Mouse (Mus musculus) left cerebral cortex, adult 8-10 months (tissue): Measurements from ENCODE around the gene Lpcat3. TPM values are rescaled to one million over a fixed set of nuclear protein-coding genes. Genes with fewer than 3 reads are reported as not detected.

ENCODE experiments used
- DNase-seq, 2 experiments: peaks; one replicate each; pipeline ENCODE4 v3.0.0; 2022; ENCODE audit warnings: low spot score in 2 of 2
- total RNA-seq, 4 experiments: library from RNA; stranded (reverse); gene quantifications; 2 replicates each; pipeline ENCODE4 v1.2.4; 2022

Lpcat3 gene
- total RNA-seq, 4 experiments from 2014 or later, result 22.6 to 34.6 (median 26.1) TPM

GRCm38 (mm10) chr6:124703789-124704188 is 41.0 kb downstream of the Lpcat3 start:
- DNase-seq, result no peak

GRCm38 (mm10) chr6:124704417-124704816 is 41.6 kb downstream of the Lpcat3 start:
- DNase-seq, result no peak

DNA sequence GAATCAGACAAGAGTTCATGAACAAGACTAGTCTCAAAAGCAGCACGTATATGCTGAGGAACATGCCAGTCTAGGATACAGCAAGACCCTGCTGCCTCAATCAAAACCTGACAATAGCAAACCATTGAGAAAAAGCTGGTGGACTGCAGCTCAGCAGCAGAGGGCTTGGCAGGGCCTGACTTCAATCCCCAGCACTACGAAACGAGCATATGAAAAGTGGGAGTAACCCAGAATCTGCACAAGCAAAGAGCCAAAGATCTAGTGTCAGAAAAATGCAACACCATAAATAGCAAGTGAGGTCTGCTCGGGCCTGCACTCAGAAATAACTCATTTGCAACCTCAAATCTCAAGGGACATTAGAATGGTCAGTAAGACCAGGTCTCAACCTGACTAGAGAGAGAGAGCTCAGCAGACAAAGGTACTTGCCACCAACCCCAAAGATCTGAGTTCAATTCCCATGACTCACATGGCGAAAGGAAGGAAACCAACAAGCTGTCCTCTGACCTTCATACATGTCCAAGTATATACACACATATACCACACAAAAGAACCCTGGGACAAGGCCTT is 43.3 kb downstream of the Lpcat3 start:
- DNase-seq, result no peak

- no peak for DNase-seq
Measured at GRCm38 (mm10) chr6:124708289-124708889, 45.6 kb downstream of the Lpcat3 start.

DNA sequence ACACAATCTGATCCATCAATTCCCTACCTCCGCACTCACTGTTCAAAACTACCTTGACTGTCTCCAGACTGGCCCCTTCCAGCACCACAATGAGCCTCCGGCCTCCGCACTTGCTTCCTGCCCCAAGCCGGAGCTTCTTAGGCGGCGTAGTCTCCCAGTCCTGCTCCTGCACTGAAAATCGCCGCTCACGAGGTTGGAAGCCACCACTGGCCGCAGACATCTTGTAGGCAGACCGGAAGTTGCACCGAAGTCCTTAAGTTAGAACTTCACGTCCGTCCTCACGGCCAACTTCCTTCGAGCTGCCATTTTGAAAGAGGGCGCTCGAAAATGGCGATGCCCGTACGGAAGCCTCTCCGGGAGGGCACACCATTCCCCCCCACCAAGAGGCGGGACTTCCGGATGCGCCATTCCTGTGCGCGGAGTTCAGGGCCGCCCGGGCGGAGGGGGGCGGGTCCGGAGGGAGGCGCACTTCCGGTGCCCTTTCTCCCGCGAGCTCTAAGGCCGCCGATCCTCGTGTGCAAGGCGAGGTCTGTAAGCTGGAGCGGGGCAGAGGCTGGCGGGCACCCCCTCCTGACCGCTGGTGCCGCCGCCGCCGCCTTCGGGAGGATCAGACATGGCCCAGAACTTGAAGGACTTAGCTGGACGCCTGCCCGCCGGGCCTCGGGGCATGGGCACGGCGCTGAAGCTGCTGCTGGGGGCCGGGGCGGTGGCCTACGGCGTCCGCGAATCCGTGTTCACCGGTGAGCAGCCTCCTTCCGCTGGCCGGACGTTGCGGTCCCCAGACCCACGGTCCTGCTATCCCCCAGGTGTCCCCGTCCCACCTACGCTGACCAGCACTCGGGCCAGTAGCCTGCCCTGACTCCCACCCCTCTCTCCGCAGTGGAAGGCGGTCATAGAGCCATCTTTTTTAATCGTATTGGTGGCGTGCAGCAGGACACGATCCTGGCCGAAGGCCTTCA is 49.3 kb downstream of the Lpcat3 start, which contains the start of the genes Emg1 and Phb2:
Gene Emg1, minus strand, starts transcription at position 355 of the 959 bp plus-strand sequence.
Gene Phb2, plus strand, starts transcription at position 513 of the 959 bp plus-strand sequence.
- DNase-seq, result peak; percentile 93 to 97

DNA sequence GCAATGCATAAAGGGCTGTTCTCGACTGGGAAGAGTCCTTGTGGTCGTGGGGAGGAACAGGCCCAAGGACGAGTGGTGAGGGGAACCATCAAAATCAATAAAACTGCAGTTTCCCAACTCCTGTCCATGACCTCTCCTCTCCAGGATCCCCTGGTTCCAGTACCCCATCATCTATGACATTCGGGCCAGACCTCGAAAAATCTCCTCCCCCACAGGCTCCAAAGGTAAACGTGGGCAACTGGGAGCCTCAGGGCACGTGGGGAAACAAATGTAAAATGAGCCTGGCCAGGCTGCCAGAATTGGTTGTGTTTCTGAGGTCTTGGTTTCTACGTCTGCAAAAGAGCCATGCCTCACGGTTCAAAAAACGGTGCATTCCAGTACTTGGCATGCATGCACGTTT is 50.1 kb downstream of the Lpcat3 start:
- DNase-seq, result no peak

DNA sequence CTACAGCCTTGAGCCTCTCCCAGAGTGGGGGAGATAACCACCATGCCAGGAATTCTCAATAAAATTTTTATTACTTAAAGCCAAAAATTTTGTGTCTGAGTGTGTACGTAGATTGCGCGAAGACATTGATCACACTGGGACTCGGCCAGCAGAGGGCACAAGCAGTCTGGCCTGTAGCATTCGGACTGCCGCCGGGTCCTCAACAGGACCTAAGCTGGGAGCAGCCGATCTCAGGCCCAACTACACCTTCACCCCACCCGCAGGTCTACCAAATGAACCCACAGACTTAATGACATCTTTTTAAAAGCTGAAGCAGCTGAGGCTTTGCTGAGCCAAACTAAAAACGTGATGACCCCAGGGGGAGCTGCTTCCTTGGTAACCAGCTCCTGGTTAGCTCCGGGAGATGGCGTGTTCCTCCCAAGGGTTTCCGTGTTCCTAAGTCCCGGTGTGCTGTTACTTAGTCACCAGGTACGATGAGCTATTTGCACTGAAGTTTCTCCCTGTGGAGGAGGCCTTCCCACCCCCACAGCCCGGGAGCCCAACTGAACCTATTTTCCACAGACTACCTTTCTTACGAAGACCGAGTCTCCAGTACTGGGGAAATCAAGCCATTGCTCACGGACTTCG is 54.1 kb downstream of the Lpcat3 start:
- no peak for DNase-seq

DNA sequence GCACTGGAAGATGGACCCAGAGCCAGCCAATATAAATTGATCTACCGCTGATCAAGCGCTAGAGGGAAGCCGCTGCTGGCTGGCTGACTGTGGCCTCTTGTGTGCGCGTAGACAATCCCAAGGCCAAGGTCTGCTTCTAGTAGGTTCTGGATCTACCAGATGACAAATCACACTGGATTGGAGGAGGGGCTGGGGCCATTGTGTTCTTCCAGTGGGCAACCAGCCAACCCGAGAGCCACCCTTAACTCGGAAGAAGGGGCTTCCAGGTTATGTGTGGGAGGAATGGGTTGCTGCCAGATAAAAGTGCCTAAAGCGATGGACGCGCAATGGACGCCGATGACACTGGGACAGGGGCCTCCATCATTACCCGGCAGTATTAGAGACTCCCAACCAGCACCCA is 55.1 kb downstream of the Lpcat3 start:
- no peak for DNase-seq

DNA sequence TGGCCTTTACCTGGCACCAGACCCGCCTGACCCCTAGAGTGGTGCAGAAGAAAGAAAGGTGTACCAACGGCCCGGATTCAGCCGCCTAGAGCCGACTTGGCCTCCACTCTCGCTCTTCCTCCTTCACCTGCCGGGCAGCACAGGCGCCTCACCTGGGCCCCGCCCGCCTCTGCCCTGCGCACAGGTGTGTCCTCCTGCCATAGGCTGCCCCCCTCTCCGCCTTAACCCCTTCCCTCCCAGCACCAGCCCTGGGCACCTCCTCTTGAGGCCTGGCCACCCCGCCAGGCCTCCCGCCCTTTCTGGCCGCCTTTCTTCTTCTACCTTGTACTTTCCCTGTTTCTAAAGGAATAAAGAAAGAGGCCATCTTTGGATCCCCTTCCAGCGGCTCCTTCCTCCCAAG is 55.9 kb downstream of the Lpcat3 start:
- DNase-seq, result no peak

DNA sequence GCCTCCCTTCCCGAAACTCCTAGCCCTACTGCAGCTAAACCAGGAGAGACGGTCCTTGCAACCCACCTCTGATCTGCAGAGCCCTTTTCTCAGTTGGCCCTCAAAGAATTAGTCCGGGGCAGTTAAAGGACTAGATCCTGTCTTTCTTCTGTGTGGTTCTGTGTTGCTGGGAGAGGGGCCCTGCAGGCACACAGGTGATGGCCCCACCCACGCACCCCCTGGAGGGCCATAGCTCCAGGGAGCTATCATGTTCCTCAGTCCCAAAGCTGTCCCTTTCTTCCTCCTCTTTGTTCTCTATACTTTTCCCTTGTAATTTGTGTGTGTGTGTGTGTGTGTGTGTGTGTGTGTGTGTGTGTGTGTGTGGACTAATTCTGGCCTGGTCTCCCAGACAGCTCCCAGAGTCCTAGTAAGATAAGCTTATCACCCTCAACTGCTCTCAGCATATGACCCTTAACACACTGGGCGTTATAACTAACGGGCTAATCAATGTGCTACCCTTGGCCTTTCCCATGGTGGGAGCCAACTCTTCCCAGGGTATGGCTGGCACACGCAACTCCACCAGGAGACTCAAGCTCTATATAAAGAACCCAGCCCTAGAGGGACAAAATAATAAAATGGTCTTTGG is 56.6 kb downstream of the Lpcat3 start:
- no peak for DNase-seq

DNA sequence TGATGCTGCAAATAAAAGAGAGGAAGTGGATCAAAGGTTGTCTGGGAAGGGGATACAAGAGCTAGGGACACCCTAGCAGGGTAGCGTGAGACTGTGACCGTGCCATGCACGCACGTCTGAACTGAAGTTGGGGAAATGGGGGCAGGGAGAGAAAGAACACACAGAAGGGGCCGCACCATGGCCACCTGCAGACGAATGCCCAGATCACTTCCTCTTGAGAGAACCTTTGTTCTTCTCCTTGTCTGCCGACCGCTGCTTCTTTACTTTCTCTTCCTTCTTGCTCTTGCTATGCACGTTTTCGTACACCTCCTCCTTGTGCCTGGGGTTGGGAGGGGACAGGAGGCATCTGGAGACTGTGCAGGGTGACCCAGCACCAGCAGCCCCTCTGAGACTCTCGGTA is 58.1 kb downstream of the Lpcat3 start:
- no peak for DNase-seq

GRCm38 (mm10) chr6:124722876-124723473 is 60.1 kb downstream of the Lpcat3 start:
- DNase-seq, result no peak

DNA sequence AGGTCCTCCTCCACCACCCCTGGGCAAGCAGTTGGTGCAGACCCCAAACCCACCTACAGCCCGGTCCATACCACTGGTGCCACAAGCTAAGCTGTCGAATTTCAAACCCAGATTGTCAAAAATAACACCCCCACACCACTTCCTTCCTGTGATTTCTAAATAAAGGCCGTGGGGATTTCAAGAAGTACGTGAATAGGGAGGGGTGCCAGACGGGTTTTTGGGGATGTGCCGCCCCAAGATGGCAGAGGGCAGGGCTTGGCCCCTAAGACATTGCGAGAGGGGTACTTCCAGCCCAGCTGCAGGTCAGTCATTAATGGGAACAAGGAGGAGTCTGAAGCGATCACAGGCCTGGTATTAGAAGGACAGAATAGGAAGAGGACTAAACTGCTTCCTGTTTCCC is 60.7 kb downstream of the Lpcat3 start:
- DNase-seq, result no peak

- no peak for DNase-seq
Measured at GRCm38 (mm10) chr6:124724472-124724871, 61.6 kb downstream of the Lpcat3 start.

DNA sequence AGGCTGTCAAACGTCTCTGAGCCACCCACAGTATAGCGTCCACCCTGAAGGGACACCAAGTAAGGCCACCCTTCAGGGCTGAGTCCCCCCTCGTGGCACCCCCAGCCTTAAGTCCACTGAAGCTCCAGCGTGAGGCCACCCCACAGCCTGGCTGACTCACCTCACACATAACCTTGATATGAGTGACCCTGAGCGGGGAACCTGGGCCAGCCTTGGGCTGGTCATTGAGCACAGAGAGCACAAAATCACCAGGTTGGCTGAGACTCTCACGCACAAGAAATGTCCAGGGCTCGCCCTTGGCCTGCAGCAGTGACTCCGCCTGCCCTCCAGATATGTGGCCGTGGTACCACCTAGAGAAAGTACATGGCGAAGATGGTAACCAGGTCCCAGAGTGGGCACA is 65.8 kb downstream of the Lpcat3 start:
- DNase-seq, result no peak

DNA sequence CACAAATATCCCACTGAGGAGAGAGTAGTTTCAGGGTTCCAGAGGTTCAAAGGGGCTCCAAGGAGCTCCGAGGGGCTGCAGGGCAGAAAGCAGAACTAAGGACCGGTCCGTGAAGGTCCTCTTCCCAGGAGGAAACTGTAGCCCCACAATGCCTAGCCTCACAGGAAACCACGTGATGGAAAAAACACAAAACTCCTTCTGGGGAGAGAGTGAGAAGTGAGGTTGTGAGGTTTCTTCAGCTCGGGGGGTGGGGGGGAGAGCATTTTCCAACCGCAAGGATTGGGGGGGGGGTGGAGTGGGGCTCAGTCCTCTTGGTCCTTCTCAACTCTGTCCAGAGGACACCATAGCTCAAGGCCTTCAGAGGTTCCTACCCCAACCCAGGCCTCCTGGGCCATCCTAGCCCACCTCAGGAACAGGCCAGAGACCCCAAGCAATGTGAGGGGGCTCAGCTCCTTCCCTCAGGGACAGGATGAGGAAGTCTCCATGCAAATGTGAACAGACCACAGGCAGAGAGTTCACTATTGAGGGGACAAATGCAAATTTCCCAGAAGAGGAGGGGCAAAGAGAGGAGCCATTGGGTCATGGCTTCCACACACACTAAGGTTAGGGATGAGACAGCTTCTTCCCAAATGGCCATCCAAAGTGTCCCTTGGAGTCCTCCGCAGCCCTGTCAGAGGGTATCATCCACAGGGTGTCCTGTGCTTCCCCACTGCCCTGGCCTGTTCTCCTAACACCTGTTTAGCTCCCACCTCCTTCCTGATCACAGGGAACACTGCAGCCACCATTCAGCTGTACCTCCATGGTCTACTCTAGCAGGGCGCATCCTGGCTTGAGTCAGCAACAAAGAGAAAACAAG is 67.3 kb downstream of the Lpcat3 start:
- no peak for DNase-seq

- no peak for DNase-seq
Measured at GRCm38 (mm10) chr6:124731038-124731437, 68.2 kb downstream of the Lpcat3 start.

DNA sequence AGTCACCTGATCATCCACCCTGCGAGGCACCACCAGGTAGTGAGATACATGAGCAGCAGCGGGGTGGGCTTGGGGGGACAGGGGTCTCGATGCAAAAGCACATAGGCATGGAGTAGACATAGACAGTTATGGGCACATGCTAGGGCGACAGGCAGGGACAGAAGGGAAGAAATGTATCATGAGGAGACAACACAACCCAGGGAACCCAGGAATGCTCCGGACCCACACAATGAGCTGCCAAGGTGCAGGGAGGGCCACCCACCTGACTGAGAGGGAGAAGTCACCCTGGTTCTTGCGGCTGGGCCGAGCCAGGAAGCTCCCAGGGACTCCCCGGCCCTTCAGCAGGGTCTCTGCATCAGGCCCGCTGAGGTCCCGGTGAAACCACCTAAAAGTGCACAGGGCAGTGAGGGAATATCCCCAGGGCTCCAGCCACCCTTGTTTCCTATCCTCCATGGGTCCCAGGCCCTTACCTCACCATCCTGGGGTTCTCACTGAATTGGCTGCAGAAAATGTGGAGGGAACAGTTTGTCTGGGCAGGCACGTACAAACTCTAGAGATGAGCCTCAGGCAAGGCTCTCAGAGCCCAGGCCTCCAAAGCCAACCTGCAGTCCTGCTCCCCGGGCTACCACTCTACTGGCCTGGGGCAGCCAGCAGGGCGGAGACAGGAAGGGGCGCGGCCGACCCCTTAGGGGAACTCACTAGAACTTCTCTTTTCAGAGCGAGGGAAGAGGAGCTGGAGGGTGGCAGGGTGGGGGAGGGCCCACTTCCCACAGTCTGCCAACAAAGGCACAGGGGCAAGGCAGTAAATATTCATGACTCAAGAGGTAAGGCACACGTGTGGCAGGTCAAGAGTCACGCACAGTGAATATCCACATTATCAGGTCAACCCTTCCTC is 69.9 kb downstream of the Lpcat3 start:
- no peak for DNase-seq

DNA sequence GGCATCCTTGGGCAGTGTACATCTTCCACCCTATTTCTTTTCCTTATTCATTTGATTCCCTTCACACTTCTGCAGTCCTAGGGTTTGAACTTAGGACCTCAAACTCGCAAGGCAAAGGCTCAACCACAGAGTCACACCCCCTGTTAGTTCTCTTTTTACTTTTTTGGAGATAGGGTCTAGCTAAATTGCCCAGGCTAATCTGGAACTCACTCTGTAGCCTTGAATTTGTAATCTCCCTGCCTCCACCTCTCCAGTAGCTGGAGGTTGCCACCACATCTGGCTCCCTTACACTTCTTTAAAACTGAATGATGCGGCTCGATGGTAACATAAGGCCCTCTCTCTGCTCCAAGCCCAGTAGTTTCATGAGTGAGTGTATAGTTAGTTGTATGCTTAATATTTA is 71.6 kb downstream of the Lpcat3 start:
- DNase-seq, result no peak
